Mouse (Mus musculus): ENCODE measurements at regions not wholly inside any gene's neighbourhood (a gene's known extent, or its start where the extent isn't known, plus 50 kb on each side); places are given as distances from the start of the nearest gene placed in this dataset.

GRCm38 (mm10) chr14:9478981-9479380, 812.9 kb upstream of the 4930452B06Rik start:
- TF ChIP-seq POLR2A (IDR thresholded peaks at IDR 0.05; ENCODE audit: borderline replicate concordance, extremely low read depth, insufficient read depth, insufficient read length, poor library complexity, severe bottlenecking) = no peak
- no peak for TF ChIP-seq CTCF (IDR thresholded peaks at IDR 0.05; ENCODE audit: borderline replicate concordance, extremely low read depth, insufficient read depth, insufficient read length)

Measured in brain, embryonic 14.5 days (tissue).